23 mouse cellular contexts compared by ENCODE assay signal in genomic region chr9:46395156-46395765, GRCm38 (mm10).
DNase-seq lines count a peak whose midpoint lies in the region; ATAC-seq and TF ChIP-seq lines count a peak whose summit lies in the region.
"Had no signal": no experiment of that assay in that cellular context is flagged by ENCODE, and none has a peak within 500 bp of the region (broad histone marks: within the 10 kb centered on the region; RNA-seq: fewer than 3 reads in every experiment).

No protein-coding gene starts in this region.

- H3K4me1 ChIP-seq in forebrain, embryonic 14.5 days (ENCODE audit: control insufficient read depth, insufficient read depth, low read length) = peaks cover 10% of the 10 kb centered on the region; the same call in 1 of the 2 replicates
- peaks cover 15% of the 10 kb centered on the region for H3K4me1 ChIP-seq in forebrain, embryonic 10.5 days
- H3K4me1 ChIP-seq in forebrain, postnatal 0 days (ENCODE audit: insufficient read depth) = peaks cover 3% of the 10 kb centered on the region; the same call in 1 of the 2 replicates
- no peaks in the 10 kb centered on the region; the same call in 1 of the 2 replicates for H3K4me1 ChIP-seq in forebrain, embryonic 11.5 days (replicated peaks; ENCODE audit: control insufficient read depth, insufficient read depth, low read length)
- H3K4me1 ChIP-seq: embryonic facial prominence, embryonic 12.5 days had no signal

- H3K27ac ChIP-seq in forebrain, embryonic 14.5 days (ENCODE audit: low read depth, low read length) = no peak overlapping the region; the same call in 1 of the 2 replicates
- no peak overlapping the region for H3K27ac ChIP-seq in forebrain, embryonic 10.5 days
- no peak overlapping the region for H3K27ac ChIP-seq in forebrain, postnatal 0 days (ENCODE audit: low read depth, low read length)
- no peak overlapping the region for H3K27ac ChIP-seq in forebrain, embryonic 11.5 days (ENCODE audit: low read depth, low read length)
- H3K27ac ChIP-seq: embryonic facial prominence, embryonic 12.5 days; gastrocnemius, adult 2 months; hindbrain, embryonic 12.5 days; hindbrain, embryonic 15.5 days had no signal

- H3K9me3 ChIP-seq in forebrain, embryonic 14.5 days (replicated peaks; ENCODE audit: control insufficient read depth, low read length) = no peaks in the 10 kb centered on the region
- H3K9me3 ChIP-seq in forebrain, embryonic 10.5 days = no peaks in the 10 kb centered on the region
- H3K9me3 ChIP-seq in forebrain, postnatal 0 days (ENCODE audit: low read length) = no peaks in the 10 kb centered on the region
- H3K9me3 ChIP-seq in forebrain, embryonic 11.5 days (ENCODE audit: control insufficient read depth, low read length) = no peaks in the 10 kb centered on the region
- H3K9me3 ChIP-seq: embryonic facial prominence, embryonic 12.5 days; hindbrain, embryonic 12.5 days; hindbrain, embryonic 15.5 days had no signal

- H3K27me3 ChIP-seq in forebrain, embryonic 14.5 days (replicated peaks; ENCODE audit: control insufficient read depth, insufficient read depth, low read length) = peaks cover 4% of the 10 kb centered on the region; the same call in 1 of the 2 replicates
- H3K27me3 ChIP-seq in forebrain, embryonic 10.5 days (ENCODE audit: poor library complexity, severe bottlenecking) = peaks cover 85% of the 10 kb centered on the region
- H3K27me3 ChIP-seq in forebrain, postnatal 0 days (ENCODE audit: insufficient read depth, low read length) = no peaks in the 10 kb centered on the region; the same call in 1 of the 2 replicates
- peaks cover 4% of the 10 kb centered on the region; the same call in 1 of the 2 replicates for H3K27me3 ChIP-seq in forebrain, embryonic 11.5 days (ENCODE audit: control insufficient read depth, insufficient read depth, low read length)
- H3K27me3 ChIP-seq: hindbrain, embryonic 15.5 days had no signal

- no peak for ATAC-seq in forebrain, embryonic 14.5 days
- 0 out of 2 replicates have a peak, but pooled peaks have one; percentile 12 for ATAC-seq in forebrain, postnatal 0 days
- ATAC-seq in forebrain, embryonic 11.5 days (replicated peaks; ENCODE audit: low FRiP score) = no peak
- ATAC-seq: intestine, postnatal 0 days had no signal

- H3K4me3 ChIP-seq in forebrain, embryonic 14.5 days (ENCODE audit: low read depth, low read length) = no peak overlapping the region
- no peak overlapping the region for H3K4me3 ChIP-seq in forebrain, embryonic 10.5 days
- no peak overlapping the region for H3K4me3 ChIP-seq in forebrain, postnatal 0 days (ENCODE audit: low read depth, low read length)
- H3K4me3 ChIP-seq in forebrain, embryonic 11.5 days (ENCODE audit: low read depth, low read length) = no peak overlapping the region
- H3K4me3 ChIP-seq: embryonic facial prominence, embryonic 12.5 days; erythroblast, embryonic 14.5 days; gastrocnemius, adult 2 months; hindbrain, embryonic 12.5 days; hindbrain, embryonic 15.5 days had no signal

- no peaks in the 10 kb centered on the region for H3K36me3 ChIP-seq in forebrain, embryonic 14.5 days (ENCODE audit: control insufficient read depth, insufficient read depth, low read length)
- no peaks in the 10 kb centered on the region for H3K36me3 ChIP-seq in forebrain, embryonic 10.5 days (replicated peaks)
- H3K36me3 ChIP-seq in forebrain, postnatal 0 days (ENCODE audit: insufficient read depth) = no peaks in the 10 kb centered on the region
- H3K36me3 ChIP-seq in forebrain, embryonic 11.5 days (ENCODE audit: control insufficient read depth, insufficient read depth, low read length) = no peaks in the 10 kb centered on the region
- H3K36me3 ChIP-seq: embryonic facial prominence, embryonic 12.5 days; hindbrain, embryonic 12.5 days; hindbrain, embryonic 15.5 days had no signal

- H3K4me2 ChIP-seq in forebrain, embryonic 14.5 days (ENCODE audit: low read length) = no peak overlapping the region
- H3K4me2 ChIP-seq in forebrain, postnatal 0 days (ENCODE audit: low read depth) = no peak overlapping the region
- no peak overlapping the region for H3K4me2 ChIP-seq in forebrain, embryonic 11.5 days (ENCODE audit: low read depth, low read length, severe bottlenecking)
- H3K4me2 ChIP-seq: embryonic facial prominence, embryonic 12.5 days; heart, embryonic 11.5 days; hindbrain, embryonic 12.5 days; hindbrain, embryonic 15.5 days had no signal

- DNase-seq in forebrain, embryonic 14.5 days (ENCODE audit: low spot score) = peak; percentile 43
- no peak for DNase-seq in forebrain, embryonic 10.5 days (ENCODE audit: extremely low spot score, low spot score)
- peak; percentile 58 for DNase-seq in forebrain, postnatal 0 days
- DNase-seq in forebrain, embryonic 11.5 days (ENCODE audit: low spot score) = no peak
- DNase-seq in layer of hippocampus, adult 8-10 months (ENCODE audit: low spot score in 2 of 2) = peak; percentile 15 to 24
- DNase-seq in layer of hippocampus, adult 9-10 months (ENCODE audit: low spot score) = no peak
- DNase-seq in telencephalon, adult 2 months (ENCODE audit: low read depth, low spot score) = peak; percentile 32
- no peak for DNase-seq in kidney, postnatal 14 days
- DNase-seq: adrenal gland, adult 2 months; adrenal gland, postnatal 14 days; B cell, adult 2 months; cerebellum, adult 18-20 months; cerebellum, adult 9-10 months; cerebellum, postnatal 14 days; gastrocnemius, adult 2 months; gastrocnemius, postnatal 14 days; heart, adult 11 months had no signal

- H3K9ac ChIP-seq in forebrain, embryonic 14.5 days (ENCODE audit: low read length) = no peak overlapping the region
- H3K9ac ChIP-seq in forebrain, postnatal 0 days = no peak overlapping the region
- no peak overlapping the region for H3K9ac ChIP-seq in forebrain, embryonic 11.5 days (ENCODE audit: low read length)
- H3K9ac ChIP-seq: embryonic facial prominence, embryonic 12.5 days; hindbrain, embryonic 12.5 days; hindbrain, embryonic 15.5 days had no signal

- no peak for TF ChIP-seq CTCF in forebrain, postnatal 0 days (IDR thresholded peaks at IDR 0.05; ENCODE audit: low read depth)

- WGBS in forebrain, embryonic 14.5 days = 47% methylated on average over 14 of the region's 14 CpGs
- 59% methylated on average over 14 of the region's 14 CpGs for WGBS in forebrain, embryonic 10.5 days
- 36% methylated on average over 14 of the region's 14 CpGs for WGBS in forebrain, postnatal 0 days
- 59% methylated on average over 14 of the region's 14 CpGs for WGBS in forebrain, embryonic 11.5 days

Comparison
In these comparisons a context has a peak if more than half of its experiments do, and no peak if none do; other contexts are left out.
1. DNase-seq: peak in forebrain, embryonic 14.5 days (single experiment), forebrain, postnatal 0 days (single experiment), layer of hippocampus, adult 8-10 months (2 of 2) and telencephalon, adult 2 months (single experiment); none in forebrain, embryonic 10.5 days (single experiment), forebrain, embryonic 11.5 days (single experiment), layer of hippocampus, adult 9-10 months (single experiment) and kidney, postnatal 14 days (single experiment).